Mouse (Mus musculus) cortical plate, adult 2 months (tissue): ENCODE measurements around the gene Snrk.

Experiments
- CTCF ChIP-seq: fragments of 200-500 bp; IDR thresholded peaks from 2 replicates; pipeline ENCODE4 v1.5.1; 2011; ENCODE audit warnings: mild to moderate bottlenecking, control low read depth, low read length; ENCODE audit not compliant: insufficient read depth; ENCODE audit errors: extremely low read depth
- POLR2A ChIP-seq: fragments of 200-500 bp; IDR thresholded peaks from 2 replicates; pipeline ENCODE4 v1.6.1; 2011; ENCODE audit warnings: mild to moderate bottlenecking, low read length, control low read depth; ENCODE audit not compliant: insufficient read depth; ENCODE audit errors: extremely low read depth

DNA sequence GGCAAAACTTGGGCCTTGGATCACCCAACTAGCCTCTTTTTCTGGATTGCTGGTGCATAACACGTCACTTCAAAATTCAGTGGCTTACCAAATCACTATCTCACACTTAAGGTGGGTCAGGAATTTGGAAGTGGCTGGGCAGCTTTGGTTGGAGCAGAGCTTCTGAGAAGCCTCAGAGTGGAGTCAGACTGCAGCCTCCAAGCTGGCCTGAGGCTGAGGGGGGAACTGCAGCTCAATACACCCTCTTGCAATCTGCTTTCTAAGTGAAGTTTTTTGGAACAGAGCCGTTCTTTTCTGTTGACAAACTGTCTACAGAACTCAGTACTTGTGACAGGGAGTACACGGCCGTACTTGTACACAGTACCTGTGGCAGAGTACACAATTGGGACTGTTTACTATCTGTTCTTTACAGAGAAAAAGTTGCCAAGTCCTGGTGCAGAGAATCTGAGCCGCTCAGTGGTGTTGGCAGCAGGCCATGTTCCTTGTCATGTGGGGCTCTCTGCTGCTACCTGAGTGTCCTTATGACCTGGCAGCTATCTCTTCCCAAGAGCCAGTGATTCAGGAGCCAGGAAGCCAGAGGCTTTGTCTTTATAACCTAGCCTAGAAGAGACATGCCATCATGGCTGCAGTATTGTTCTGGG lies 78.1 kb downstream of the Snrk start:
- TF ChIP-seq POLR2A = no peak
- TF ChIP-seq CTCF = no peak
